Mouse (Mus musculus): ENCODE measurements around the gene Ryr3. TPM values are rescaled to one million over a fixed set of nuclear protein-coding genes. Genes with fewer than 3 reads are reported as not detected.

Ryr3 gene
- total RNA-seq, 2 experiments from 2014 or later, result 2.1 to 3.5 TPM

Small RNAs within 50 kb of the gene (microRNA-seq; reads per million reads assigned to microRNA genes)
- 0 reads per million in 2 experiments for gene Gm44374

Other genes with a start within 250 kb of the Ryr3 start
- not detected for gene Tmco5b, start 68.6 kb upstream of the Ryr3 start, total RNA-seq (2021)
- gene Fmn1, start 110.6 kb upstream of the Ryr3 start, total RNA-seq (2021), result 10 to 100 TPM; 21.4 to 25.4 TPM